Mouse (Mus musculus) kidney, embryonic 16.5 days (tissue): ENCODE measurements around the gene Cc2d2b. TPM values are rescaled to one million over a fixed set of nuclear protein-coding genes. Genes with fewer than 3 reads are reported as not detected.

Source experiments
- ATAC-seq: fragments of 200-750 bp; cut with Nextera tagmentation; 2 replicates; pipeline ENCODE4 v1.8.0; 2017; ENCODE audit warnings: moderate TSS enrichment; ENCODE audit not compliant: low FRiP score, low TSS enrichment
- H3K27ac ChIP-seq: fragments of 300-500 bp; sonication (generic); 2 replicates; pipeline ENCODE4 v1.5.1; 2014; ENCODE audit warnings: low read length
- H3K27me3 ChIP-seq: fragments of 300-500 bp; sonication (generic); 2 replicates; pipeline ENCODE4 v1.6.1; 2014; ENCODE audit warnings: low read length, control low read depth, mixed read lengths; ENCODE audit not compliant: insufficient read depth
- H3K36me3 ChIP-seq: fragments of 300-500 bp; sonication (generic); 2 replicates; pipeline ENCODE4 v1.6.1; 2014; ENCODE audit warnings: low read length, control low read depth, mixed read lengths; ENCODE audit not compliant: insufficient read depth
- H3K4me1 ChIP-seq: fragments of 300-500 bp; sonication (generic); 2 replicates; pipeline ENCODE4 v1.6.1; 2014; ENCODE audit warnings: low read length, control low read depth, mixed read lengths; ENCODE audit not compliant: insufficient read depth
- H3K4me2 ChIP-seq: fragments of 300-500 bp; sonication (generic); replicated peaks from 2 replicates; pipeline ENCODE4 v1.6.1; 2014; ENCODE audit warnings: low read depth, low read length
- H3K4me3 ChIP-seq: fragments of 300-500 bp; sonication (generic); 2 replicates; pipeline ENCODE4 v1.5.1; 2014; ENCODE audit warnings: mild to moderate bottlenecking, low read length
- H3K9ac ChIP-seq: fragments of 300-500 bp; sonication (generic); replicated peaks from 2 replicates; pipeline ENCODE4 v1.6.1; 2014; ENCODE audit warnings: low read length
- H3K9me3 ChIP-seq: fragments of 300-500 bp; sonication (generic); 2 replicates; pipeline ENCODE4 v1.6.1; 2016; ENCODE audit warnings: low read length, control low read depth
- WGBS: fragments of 180-500 bp; shearing (Covaris S2); extraction: QIAGEN DNeasy Blood & Tissue Kit; methylation state at CpG from one replicate; pipeline ENCODE4 v1.1.7; 2014; 5-methylcytosine and 5-hydroxymethylcytosine counted together
- polyA plus RNA-seq: library from polyadenylated mRNA; unstranded; fragments of >200 nt; fragmentation: Nextera tagmentation; extraction: Ambion mirVana; gene quantifications from 2 replicates; pipeline ENCODE4 v1.2.1, GENCODE M21; 2015

The Cc2d2b gene
- polyA plus RNA-seq, 1 experiment from 2014 or later = 0.04 TPM

DNA sequence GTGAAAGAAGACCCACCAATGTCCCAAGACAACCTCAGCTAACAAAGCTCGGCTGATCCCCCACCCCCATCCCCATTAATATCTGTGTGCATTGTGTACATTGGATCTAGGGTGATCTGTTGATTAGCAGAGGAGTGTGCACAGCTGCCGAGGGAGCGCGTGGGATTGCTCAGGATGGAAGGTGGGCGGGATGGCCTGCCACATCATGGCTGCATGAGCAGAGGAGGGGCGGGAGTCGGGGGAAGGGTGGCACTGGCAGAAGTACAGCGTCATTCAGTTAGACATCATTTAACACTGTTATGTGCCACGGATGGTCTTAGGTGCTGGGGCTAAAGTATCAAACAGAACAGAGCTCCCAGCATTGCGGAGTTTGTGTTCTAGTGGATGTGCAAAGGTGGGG is 25.0 kb upstream of the Cc2d2b start:
- no peak for ATAC-seq
- H3K36me3 ChIP-seq = no peaks in the 10 kb centered on the region
- H3K27me3 ChIP-seq = no peaks in the 10 kb centered on the region
- H3K4me3 ChIP-seq = no peak overlapping the region
- no peak overlapping the region for H3K4me2 ChIP-seq
- no peak overlapping the region for H3K9ac ChIP-seq
- H3K27ac ChIP-seq = no peak overlapping the region
- 39% methylated on average over 10 of the region's 10 CpGs for WGBS
- no peaks in the 10 kb centered on the region; the same call in 1 of the 2 replicates for H3K4me1 ChIP-seq
- no peaks in the 10 kb centered on the region for H3K9me3 ChIP-seq

DNA sequence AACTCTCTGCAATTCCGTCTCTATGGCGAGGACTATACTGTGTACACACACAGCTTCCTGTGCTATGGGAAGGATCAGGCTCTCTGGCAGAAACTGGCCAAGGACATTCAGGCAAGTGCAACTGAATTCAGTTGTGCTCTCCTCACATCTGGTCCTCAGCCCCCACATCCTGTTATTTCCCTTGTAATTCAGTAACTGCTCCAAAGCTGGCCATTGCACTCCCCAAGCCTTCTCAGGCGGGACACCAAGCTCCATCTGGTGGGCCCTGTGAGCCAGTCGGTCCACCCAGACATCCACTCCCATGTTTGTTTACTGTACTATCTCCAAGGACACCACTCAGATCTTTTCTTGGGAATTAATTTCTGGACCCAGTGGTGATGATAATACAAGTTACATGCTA is 22.4 kb upstream of the Cc2d2b start:
- 41% methylated on average over 4 of the region's 4 CpGs for WGBS
- peaks cover 4% of the 10 kb centered on the region; the same call in 1 of the 2 replicates for H3K4me1 ChIP-seq
- no peak overlapping the region for H3K9ac ChIP-seq
- no peaks in the 10 kb centered on the region for H3K9me3 ChIP-seq
- peak; percentile 59 for ATAC-seq
- no peak overlapping the region for H3K4me3 ChIP-seq
- no peak overlapping the region; the same call in 1 of the 2 replicates for H3K27ac ChIP-seq
- no peaks in the 10 kb centered on the region for H3K27me3 ChIP-seq
- H3K36me3 ChIP-seq = no peaks in the 10 kb centered on the region
- H3K4me2 ChIP-seq = no peak overlapping the region

DNA sequence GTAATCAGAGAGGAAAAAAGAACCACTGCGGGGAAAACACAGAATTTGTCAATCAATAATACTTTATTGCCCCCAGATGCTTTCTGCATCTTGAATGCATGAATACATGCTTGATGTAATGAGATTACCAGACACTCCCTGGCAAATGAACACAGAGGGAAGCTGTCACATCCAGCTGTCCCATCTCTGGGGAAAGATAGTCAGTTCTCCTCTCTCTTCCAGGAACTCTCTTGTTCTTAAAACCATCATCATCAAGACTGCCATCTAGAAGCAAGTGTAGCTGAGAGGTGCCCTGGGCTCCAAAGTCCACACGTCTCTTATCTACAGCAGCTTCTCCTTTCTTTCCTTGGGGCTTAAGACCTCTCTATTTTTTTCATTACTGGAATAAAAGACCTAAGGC is 21.9 kb upstream of the Cc2d2b start:
- Histone ChIP-seq H3K27ac (no peak overlapping the region), H3K27me3 (no peaks in the 10 kb centered on the region), H3K9me3 (no peaks in the 10 kb centered on the region), H3K9ac (no peak overlapping the region), H3K4me1 (peaks cover 4% of the 10 kb centered on the region; the same call in 1 of the 2 replicates), H3K36me3 (no peaks in the 10 kb centered on the region), H3K4me3 (no peak overlapping the region), H3K4me2 (no peak overlapping the region)
- 50% methylated on average over 2 of the region's 2 CpGs for WGBS
- ATAC-seq = no peak

DNA sequence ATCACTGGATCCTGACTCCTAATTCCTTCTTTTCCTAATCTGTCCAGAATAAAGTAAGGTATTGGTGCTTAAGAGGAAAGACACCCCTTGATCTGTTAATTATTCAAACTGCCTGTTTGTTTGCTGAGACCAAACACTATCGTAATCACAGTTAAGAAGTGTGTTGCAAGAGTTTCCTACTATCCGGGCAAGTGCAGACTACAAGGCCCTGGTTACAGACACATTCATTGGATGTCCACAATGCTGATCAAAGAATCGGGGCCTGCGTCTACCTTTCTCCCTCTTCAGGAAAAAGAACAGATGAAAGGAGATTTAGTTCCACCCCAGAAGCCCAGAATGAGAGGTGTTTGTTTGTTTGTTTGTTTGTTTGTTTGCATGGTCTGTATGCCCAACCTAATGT is 20.3 kb upstream of the Cc2d2b start:
- Histone ChIP-seq H3K4me2 (no peak overlapping the region), H3K27me3 (no peaks in the 10 kb centered on the region), H3K4me1 (peaks cover 4% of the 10 kb centered on the region; the same call in 1 of the 2 replicates), H3K36me3 (no peaks in the 10 kb centered on the region), H3K27ac (no peak overlapping the region), H3K9me3 (no peaks in the 10 kb centered on the region), H3K9ac (no peak overlapping the region), H3K4me3 (no peak overlapping the region)
- WGBS = 86% methylated on average over 4 of the region's 4 CpGs
- no peak for ATAC-seq

DNA sequence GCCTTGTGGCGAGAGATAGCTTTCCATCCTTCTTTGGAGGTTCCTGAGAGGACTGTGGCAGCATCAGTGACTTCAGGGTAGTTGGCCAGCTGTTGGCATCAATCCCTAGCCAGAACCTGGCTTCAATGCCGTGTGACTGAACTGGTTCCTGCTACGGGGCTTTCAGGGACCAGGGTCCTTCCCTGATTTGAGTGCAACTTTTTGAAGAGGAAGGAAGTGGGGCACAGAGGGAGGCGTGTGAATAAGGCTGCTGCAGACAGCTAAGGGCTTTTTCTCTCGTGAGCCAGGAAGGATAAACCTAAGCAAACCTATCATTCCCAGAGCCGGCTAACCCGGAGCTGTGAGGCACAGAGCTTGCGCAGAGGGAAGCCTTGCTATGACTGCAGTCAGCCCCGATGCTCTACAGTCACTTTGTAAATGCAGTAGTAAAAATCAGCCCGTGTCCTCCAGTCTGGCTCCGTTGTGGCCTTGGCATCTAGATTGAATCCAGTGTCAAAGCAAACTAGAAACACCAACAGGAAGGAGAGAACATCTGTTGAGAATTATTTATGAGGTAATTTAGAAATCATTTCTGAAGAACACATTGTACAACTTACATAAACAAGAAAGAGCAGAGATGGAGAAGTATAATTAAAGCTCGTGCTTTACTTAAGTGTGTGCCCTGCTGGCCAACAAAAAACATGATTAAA is 19.7 kb upstream of the Cc2d2b start:
- no peaks in the 10 kb centered on the region for H3K36me3 ChIP-seq
- H3K4me1 ChIP-seq = peaks cover 4% of the 10 kb centered on the region; the same call in 1 of the 2 replicates
- H3K9ac ChIP-seq = peak overlapping the region; percentile 31; the same call in 1 of the 2 replicates
- H3K9me3 ChIP-seq = no peaks in the 10 kb centered on the region
- H3K4me2 ChIP-seq = no peak overlapping the region
- 53% methylated on average over 12 of the region's 12 CpGs for WGBS
- H3K27me3 ChIP-seq = no peaks in the 10 kb centered on the region
- no peak for ATAC-seq
- no peak overlapping the region for H3K27ac ChIP-seq
- no peak overlapping the region for H3K4me3 ChIP-seq

DNA sequence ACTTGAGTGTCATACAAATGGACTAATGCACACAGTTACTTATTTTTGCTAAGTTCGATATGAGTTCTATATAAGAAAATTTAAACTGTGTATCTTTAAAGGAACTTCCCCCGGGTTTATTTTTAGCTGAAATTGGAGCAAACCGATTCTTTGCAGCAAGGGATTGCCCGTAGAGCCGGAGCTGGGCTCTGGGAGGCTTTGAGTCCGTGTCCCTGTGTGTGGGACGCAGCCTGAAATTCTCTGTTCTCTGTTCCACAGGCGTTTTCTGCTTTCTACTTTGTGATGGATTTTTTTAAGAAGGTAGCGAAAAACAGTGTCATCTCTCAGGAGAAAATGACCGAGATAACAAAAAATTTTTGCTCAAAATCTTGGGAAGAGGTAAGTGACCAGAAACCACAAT is 15.1 kb upstream of the Cc2d2b start:
- ATAC-seq = no peak
- no peak overlapping the region for H3K9ac ChIP-seq

DNA sequence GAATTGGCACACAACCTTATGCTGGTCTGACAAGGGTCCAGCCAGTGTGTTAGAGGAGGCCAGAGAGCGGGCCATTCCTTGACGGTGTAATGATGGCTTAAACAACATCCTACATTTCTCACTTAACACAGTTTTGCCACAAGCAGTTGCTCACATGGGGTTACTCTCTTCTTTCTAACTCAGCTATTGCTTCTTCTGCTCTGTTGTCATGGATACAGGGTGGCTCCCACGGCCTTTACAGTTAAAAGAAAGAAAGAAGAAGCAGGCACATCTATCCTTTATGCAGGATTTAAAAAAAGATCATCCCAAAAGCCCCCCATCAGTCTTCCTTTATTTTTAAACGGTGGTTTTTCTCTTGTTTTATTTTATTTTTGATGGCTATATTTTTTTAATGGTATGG is 14.7 kb upstream of the Cc2d2b start:
- H3K9me3 ChIP-seq = no peaks in the 10 kb centered on the region
- H3K36me3 ChIP-seq = no peaks in the 10 kb centered on the region
- H3K27me3 ChIP-seq = no peaks in the 10 kb centered on the region
- H3K4me2 ChIP-seq = no peak overlapping the region
- no peak overlapping the region for H3K27ac ChIP-seq
- no peak overlapping the region for H3K9ac ChIP-seq
- 69% methylated on average over 4 of the region's 4 CpGs for WGBS
- H3K4me1 ChIP-seq = peaks cover 2% of the 10 kb centered on the region; the same call in 1 of the 2 replicates
- H3K4me3 ChIP-seq = no peak overlapping the region
- ATAC-seq = no peak

More for the DNA sequence above, 15.1 kb upstream of the Cc2d2b start:
- Histone ChIP-seq H3K4me2 (no peak overlapping the region), H3K27ac (no peak overlapping the region), H3K36me3 (no peaks in the 10 kb centered on the region), H3K9me3 (no peaks in the 10 kb centered on the region), H3K4me1 (peaks cover 4% of the 10 kb centered on the region; the same call in 1 of the 2 replicates), H3K27me3 (no peaks in the 10 kb centered on the region), H3K4me3 (no peak overlapping the region)
- 66% methylated on average over 10 of the region's 10 CpGs for WGBS

DNA sequence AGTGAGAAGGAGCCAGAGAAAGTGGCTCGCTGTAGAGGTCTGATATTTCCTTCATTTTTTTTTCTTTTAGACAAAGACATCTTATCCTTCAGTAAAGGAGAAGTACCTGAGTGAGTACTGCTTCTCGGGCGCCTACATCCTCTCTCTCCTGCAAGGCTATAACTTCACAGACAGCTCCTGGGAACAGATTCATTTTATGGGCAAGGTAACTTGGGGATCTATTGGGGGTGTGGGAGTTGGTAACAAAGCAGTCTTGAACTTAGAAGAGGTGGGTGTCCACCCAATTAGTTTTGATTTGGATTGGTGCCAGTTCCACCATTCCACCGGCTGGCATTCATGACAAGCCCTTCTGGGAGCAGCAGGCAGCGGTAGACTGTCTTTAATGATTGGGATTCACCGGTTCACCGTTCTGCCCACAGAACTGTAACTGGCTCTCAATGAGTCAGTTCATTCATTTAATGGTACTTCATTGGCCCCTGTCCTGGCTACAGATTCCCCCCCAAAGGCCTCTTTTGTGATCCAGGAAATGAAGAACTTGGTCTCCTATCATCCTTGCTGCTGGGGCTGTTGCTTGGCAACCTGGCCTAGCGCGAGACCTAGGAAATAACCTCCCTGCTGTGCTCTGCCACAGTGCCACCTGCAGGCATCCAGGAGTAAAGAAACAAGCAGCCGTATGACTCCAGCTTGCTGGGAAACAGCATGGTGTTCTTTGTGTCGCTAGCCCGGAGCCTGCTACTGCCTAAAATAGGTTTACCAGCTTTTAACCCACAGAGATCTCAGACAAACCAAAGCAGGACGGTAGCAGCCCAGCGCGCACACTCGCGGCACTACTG is 11.7 kb upstream of the Cc2d2b start:
- peak overlapping the region; percentile 18 for H3K4me3 ChIP-seq
- WGBS = 28% methylated on average over 17 of the region's 17 CpGs
- no peaks in the 10 kb centered on the region for H3K27me3 ChIP-seq
- no peak overlapping the region for H3K27ac ChIP-seq
- peak overlapping the region; percentile 43 for H3K4me2 ChIP-seq
- H3K9ac ChIP-seq = peak overlapping the region; percentile 64
- no peaks in the 10 kb centered on the region for H3K4me1 ChIP-seq
- ATAC-seq = peak; percentile 75
- no peaks in the 10 kb centered on the region for H3K9me3 ChIP-seq
- H3K36me3 ChIP-seq = no peaks in the 10 kb centered on the region

DNA sequence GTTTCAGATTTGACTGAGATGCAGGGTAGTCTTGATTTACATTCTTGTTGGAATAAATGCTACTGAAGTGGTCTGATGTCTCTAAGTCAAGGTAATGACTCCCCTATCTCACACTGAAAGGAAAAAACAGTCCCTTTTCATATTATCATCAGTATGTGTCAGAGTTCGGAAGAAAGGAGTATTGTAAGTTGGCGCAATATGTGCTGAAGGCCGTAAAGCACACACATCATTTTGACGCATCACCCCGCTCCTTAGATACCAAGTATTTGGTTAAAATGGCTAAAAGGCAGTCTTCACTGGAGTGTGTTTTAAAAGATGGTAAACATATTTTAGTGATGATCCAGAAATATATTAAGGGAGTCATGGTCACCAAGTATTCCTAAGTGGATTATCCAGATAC is 10.9 kb upstream of the Cc2d2b start:
- no peak overlapping the region for H3K27ac ChIP-seq
- no peaks in the 10 kb centered on the region for H3K36me3 ChIP-seq
- no peak overlapping the region for H3K4me3 ChIP-seq
- H3K4me2 ChIP-seq = peak overlapping the region; percentile 43; the same call in 1 of the 2 replicates
- no peak overlapping the region for H3K9ac ChIP-seq
- H3K4me1 ChIP-seq = no peaks in the 10 kb centered on the region
- ATAC-seq = no peak
- WGBS = 87% methylated on average over 5 of the region's 5 CpGs
- H3K27me3 ChIP-seq = no peaks in the 10 kb centered on the region
- no peaks in the 10 kb centered on the region for H3K9me3 ChIP-seq
